Mouse (Mus musculus): ENCODE results near the gene Hoxa2.

Hoxa2 gene

GRCm38 (mm10) chr6:52164626-52165440, at the start of gene Hoxa2:
Gene Hoxa2, minus strand, starts transcription at chr6:52164831.
- H3K27me3 ChIP-seq (ENCODE audit: insufficient read depth, low read length) = peaks cover 94% of the 10 kb centered on the region
- H3K4me3 ChIP-seq (replicated peaks; ENCODE audit: low read length) = peak within 1 kb of the TSS; percentile 56
- no peak for TF ChIP-seq NANOG (IDR thresholded peaks at IDR 0.05; ENCODE audit: borderline replicate concordance, low read length)
- TF ChIP-seq CTCF (conservative IDR thresholded peaks at IDR 0.05; ENCODE audit: low read length) = no peak
- TF ChIP-seq POU5F1 (IDR thresholded peaks at IDR 0.05; ENCODE audit: borderline replicate concordance, low read length) = no peak
- H3K9me3 ChIP-seq (ENCODE audit: low read length) = no peaks in the 10 kb centered on the region; the same call in 1 of the 2 replicates
- H3K36me3 ChIP-seq (ENCODE audit: insufficient read depth, low read length) = no peaks in the 10 kb centered on the region
- peaks cover 64% of the 10 kb centered on the region for H3K4me1 ChIP-seq (replicated peaks; ENCODE audit: low read depth, low read length)

- TF ChIP-seq CTCF (conservative IDR thresholded peaks at IDR 0.05; ENCODE audit: low read length) = no peak
- TF ChIP-seq POU5F1 (IDR thresholded peaks at IDR 0.05; ENCODE audit: borderline replicate concordance, low read length) = no peak
- TF ChIP-seq NANOG (IDR thresholded peaks at IDR 0.05; ENCODE audit: borderline replicate concordance, low read length) = no peak
- H3K4me1 ChIP-seq (replicated peaks; ENCODE audit: low read depth, low read length) = peaks cover 51% of the 10 kb centered on the region
- H3K27me3 ChIP-seq (ENCODE audit: insufficient read depth, low read length) = peaks cover 99% of the 10 kb centered on the region
- no peaks in the 10 kb centered on the region for H3K36me3 ChIP-seq (ENCODE audit: insufficient read depth, low read length)
- H3K9me3 ChIP-seq (ENCODE audit: low read length) = no peaks in the 10 kb centered on the region
- no peak overlapping the region for H3K4me3 ChIP-seq (replicated peaks; ENCODE audit: low read length)
These were observed 49.6 kb upstream of the Hoxa2 start for GRCm38 (mm10) chr6:52214271-52214670.

DNA sequence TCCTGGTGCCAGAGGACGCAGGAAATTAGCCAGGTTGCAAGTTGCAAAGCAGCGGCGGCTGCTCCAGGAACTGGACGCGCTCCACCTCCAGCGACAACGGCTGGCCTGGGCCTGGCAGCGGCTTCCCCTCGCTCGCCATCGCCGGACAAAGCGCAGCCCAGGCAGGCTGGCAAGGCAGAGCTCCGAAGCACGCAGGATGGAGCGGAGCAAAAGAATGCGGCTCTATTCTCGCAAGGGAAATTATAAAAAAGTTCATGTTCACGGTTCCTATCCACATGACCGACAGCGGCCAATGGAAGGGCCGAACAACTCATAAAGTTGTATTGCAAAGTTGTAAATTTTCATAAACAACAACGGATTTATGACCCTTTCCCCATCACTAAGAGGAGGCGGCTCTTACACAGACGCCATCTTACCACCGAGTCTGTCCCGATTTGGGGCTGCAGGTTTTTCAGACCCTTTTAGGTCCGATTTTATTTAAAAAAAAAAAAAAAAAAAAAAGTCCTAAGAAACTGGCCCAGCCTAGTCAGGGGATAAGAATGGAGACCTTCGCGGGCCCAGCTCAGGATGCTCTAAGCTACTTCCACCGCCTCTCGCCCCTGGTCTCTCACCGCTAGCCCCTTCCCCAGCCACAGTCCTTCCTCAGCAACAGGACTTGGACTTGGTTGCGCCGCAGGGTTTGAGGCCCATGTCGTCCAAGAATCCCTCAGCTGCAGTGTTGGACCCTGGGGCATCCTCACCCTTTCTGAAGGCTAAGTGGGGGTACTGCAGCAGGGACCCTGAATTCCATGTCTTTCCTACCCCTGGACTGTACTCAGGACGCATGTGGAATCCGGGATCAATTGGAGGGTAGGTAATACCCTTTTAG, 48.7 kb upstream of the Hoxa2 start, which contains the start of the genes Hoxa3 and Gm28308:
Gene Hoxa3 (minus strand): TSS at position 218 of the 868 bp plus-strand sequence.
Gene Gm28308 (minus strand): TSS at position 221 of the 868 bp plus-strand sequence.
- Histone ChIP-seq H3K4me1 (replicated peaks; ENCODE audit: low read depth, low read length) (peaks cover 59% of the 10 kb centered on the region), H3K27me3 (ENCODE audit: insufficient read depth, low read length) (peaks cover 98% of the 10 kb centered on the region), H3K9me3 (ENCODE audit: low read length) (no peaks in the 10 kb centered on the region), H3K4me3 (replicated peaks; ENCODE audit: low read length) (peak within 1 kb of the TSS; percentile 35; the same call in 1 of the 2 replicates), H3K36me3 (ENCODE audit: insufficient read depth, low read length) (no peaks in the 10 kb centered on the region)
- TF ChIP-seq CTCF (conservative IDR thresholded peaks at IDR 0.05; ENCODE audit: low read length) (no peak), NANOG (IDR thresholded peaks at IDR 0.05; ENCODE audit: borderline replicate concordance, low read length) (no peak), POU5F1 (IDR thresholded peaks at IDR 0.05; ENCODE audit: borderline replicate concordance, low read length) (no peak)

DNA sequence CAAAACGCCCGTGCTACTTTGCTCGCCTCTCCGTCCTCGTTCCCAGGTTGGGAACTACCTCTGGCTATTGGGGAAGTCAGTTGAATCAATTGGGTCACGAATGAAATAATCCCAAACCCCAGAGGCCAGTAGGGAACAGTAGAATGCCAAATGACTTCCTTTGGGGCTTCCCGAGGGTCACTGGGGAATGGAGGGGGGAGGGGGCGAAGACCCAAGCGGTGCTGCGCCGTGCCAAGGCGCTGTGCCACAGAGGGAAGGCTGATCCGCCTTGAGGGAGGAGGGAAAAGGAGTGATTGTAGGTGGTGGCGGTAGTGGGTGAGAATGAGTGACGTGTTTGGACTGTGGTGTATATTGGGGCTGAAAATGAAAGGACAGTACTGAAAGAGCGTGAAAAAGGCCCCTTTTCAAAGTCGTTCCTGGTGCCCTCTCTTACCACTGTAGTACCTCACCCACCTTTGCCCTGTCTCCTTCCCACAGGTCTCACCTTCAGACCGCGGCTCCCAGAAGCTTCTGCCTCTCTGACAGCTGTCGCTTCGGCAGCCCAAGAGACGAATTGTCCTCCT, 48.0 kb upstream of the Hoxa2 start:
- H3K9me3 ChIP-seq (ENCODE audit: low read length) = no peaks in the 10 kb centered on the region
- H3K36me3 ChIP-seq (ENCODE audit: insufficient read depth, low read length) = no peaks in the 10 kb centered on the region
- peak overlapping the region; percentile 35; the same call in 1 of the 2 replicates for H3K4me3 ChIP-seq (replicated peaks; ENCODE audit: low read length)
- peaks cover 57% of the 10 kb centered on the region for H3K4me1 ChIP-seq (replicated peaks; ENCODE audit: low read depth, low read length)
- peaks cover 98% of the 10 kb centered on the region for H3K27me3 ChIP-seq (ENCODE audit: insufficient read depth, low read length)
- TF ChIP-seq POU5F1 (IDR thresholded peaks at IDR 0.05; ENCODE audit: borderline replicate concordance, low read length) = no peak

- H3K9me3 ChIP-seq (ENCODE audit: low read length) = no peaks in the 10 kb centered on the region
- 0 out of 2 replicates have a peak overlapping the region, but pooled peaks have one; percentile 26 for H3K4me3 ChIP-seq (replicated peaks; ENCODE audit: low read length)
- peaks cover 53% of the 10 kb centered on the region for H3K4me1 ChIP-seq (replicated peaks; ENCODE audit: low read depth, low read length)
- peaks cover 98% of the 10 kb centered on the region for H3K27me3 ChIP-seq (ENCODE audit: insufficient read depth, low read length)
- no peak for TF ChIP-seq POU5F1 (IDR thresholded peaks at IDR 0.05; ENCODE audit: borderline replicate concordance, low read length)
- TF ChIP-seq NANOG (IDR thresholded peaks at IDR 0.05; ENCODE audit: borderline replicate concordance, low read length) = no peak
- H3K36me3 ChIP-seq (ENCODE audit: insufficient read depth, low read length) = no peaks in the 10 kb centered on the region
These were observed 47.3 kb upstream of the Hoxa2 start for GRCm38 (mm10) chr6:52211961-52212360.

DNA sequence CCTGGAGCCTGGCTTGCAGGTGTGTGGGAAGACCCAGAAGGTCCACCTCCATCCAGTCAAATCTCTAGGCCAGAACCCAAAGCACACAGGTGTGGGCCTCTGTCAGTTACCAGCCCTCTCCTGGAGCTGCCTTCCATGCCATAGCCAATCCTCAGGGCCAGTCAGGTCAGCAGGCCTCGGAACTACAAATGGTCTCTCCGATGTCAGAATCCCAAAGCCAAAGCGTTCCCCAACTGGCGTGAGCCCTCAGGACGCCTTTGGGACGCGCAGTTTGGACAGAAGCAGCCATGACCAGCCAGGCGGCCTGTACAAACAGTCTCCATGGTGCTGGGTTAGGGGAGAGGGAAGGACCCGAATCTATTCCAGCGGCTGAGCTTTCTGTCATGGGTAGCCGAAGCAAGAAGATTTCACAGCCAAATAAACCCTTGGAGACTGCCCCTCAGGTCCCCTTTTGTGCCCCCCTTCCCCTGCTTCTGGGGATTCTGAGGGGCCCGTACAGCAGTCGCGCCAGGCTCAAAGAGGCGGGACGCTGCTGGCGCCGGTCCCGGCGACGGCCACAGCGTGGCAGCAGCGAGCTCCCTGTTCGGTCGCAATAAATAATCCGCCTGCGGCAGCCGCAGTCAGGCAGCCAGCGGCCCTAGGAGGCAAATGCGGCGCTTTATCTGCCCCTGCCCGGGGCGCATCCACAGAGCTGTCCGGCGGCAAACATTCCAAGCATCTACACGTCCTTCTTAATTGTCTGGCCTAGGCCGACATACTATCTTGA, 46.7 kb upstream of the Hoxa2 start:
- TF ChIP-seq POU5F1 (IDR thresholded peaks at IDR 0.05; ENCODE audit: borderline replicate concordance, low read length) (no peak), NANOG (IDR thresholded peaks at IDR 0.05; ENCODE audit: borderline replicate concordance, low read length) (no peak), CTCF (conservative IDR thresholded peaks at IDR 0.05; ENCODE audit: low read length) (no peak)
- Histone ChIP-seq H3K27me3 (ENCODE audit: insufficient read depth, low read length) (peaks cover 98% of the 10 kb centered on the region), H3K4me1 (replicated peaks; ENCODE audit: low read depth, low read length) (peaks cover 50% of the 10 kb centered on the region), H3K36me3 (ENCODE audit: insufficient read depth, low read length) (no peaks in the 10 kb centered on the region), H3K4me3 (replicated peaks; ENCODE audit: low read length) (0 out of 2 replicates have a peak overlapping the region, but pooled peaks have one; percentile 26), H3K9me3 (ENCODE audit: low read length) (no peaks in the 10 kb centered on the region)

DNA sequence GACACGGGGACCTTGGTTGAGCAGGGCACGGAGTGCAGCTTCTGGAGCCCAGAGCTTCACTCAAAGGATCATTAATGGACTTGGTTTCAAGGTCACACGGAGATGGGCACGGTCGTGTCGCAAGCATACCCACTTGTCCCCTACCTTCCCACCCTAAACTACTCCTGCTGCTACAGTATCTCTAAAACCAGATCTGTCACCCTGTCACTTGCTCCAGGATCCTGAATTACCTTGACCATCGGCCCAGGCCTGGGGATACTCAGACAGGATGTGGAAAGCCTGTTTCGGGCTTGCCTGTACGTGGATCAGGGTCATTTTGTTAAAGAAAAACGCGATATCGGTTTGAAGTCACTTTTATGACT, 45.0 kb upstream of the Hoxa2 start:
- Histone ChIP-seq H3K4me3 (replicated peaks; ENCODE audit: low read length) (no peak overlapping the region), H3K36me3 (ENCODE audit: insufficient read depth, low read length) (no peaks in the 10 kb centered on the region), H3K4me1 (replicated peaks; ENCODE audit: low read depth, low read length) (peaks cover 57% of the 10 kb centered on the region), H3K27me3 (ENCODE audit: insufficient read depth, low read length) (peaks cover 98% of the 10 kb centered on the region), H3K9me3 (ENCODE audit: low read length) (no peaks in the 10 kb centered on the region)
- TF ChIP-seq CTCF (conservative IDR thresholded peaks at IDR 0.05; ENCODE audit: low read length) (no peak), NANOG (IDR thresholded peaks at IDR 0.05; ENCODE audit: borderline replicate concordance, low read length) (no peak), POU5F1 (IDR thresholded peaks at IDR 0.05; ENCODE audit: borderline replicate concordance, low read length) (no peak)

Data from E14TG2a.4 (cell line).